Mouse (Mus musculus): ENCODE results near the gene Slc37a1. TPM values are rescaled to one million over a fixed set of nuclear protein-coding genes. Genes with fewer than 3 reads are reported as not detected.

The Slc37a1 gene
- polyA plus RNA-seq, 1 experiment from 2014 or later: 16.5 TPM

GRCm38 (mm10) chr17:31309281-31309793 lies 22.7 kb downstream of the Slc37a1 start:
- no peak overlapping the region for H3K27ac ChIP-seq (ENCODE audit: low read depth, low read length)
- H3K4me3 ChIP-seq (ENCODE audit: low read depth, low read length): no peak overlapping the region
- H3K4me1 ChIP-seq (replicated peaks; ENCODE audit: control insufficient read depth, insufficient read depth, low read length): peaks cover 9% of the 10 kb centered on the region
- H3K9me3 ChIP-seq (ENCODE audit: control insufficient read depth): no peaks in the 10 kb centered on the region
- no peak overlapping the region for H3K4me2 ChIP-seq (replicated peaks; ENCODE audit: low read depth)
- TF ChIP-seq CTCF (IDR thresholded peaks at IDR 0.05; ENCODE audit: low read depth): peak; percentile 25; the same call in 1 of the 2 replicates
- peaks cover 3% of the 10 kb centered on the region for H3K36me3 ChIP-seq (ENCODE audit: control insufficient read depth, insufficient read depth)
- no peaks in the 10 kb centered on the region for H3K27me3 ChIP-seq (replicated peaks; ENCODE audit: control insufficient read depth, insufficient read depth, low read length)
- WGBS: 52% methylated on average over 6 of the region's 6 CpGs
- no peak for ATAC-seq
- H3K9ac ChIP-seq (ENCODE audit: low read depth, low read length): no peak overlapping the region

GRCm38 (mm10) chr17:31311047-31311446 lies 24.5 kb downstream of the Slc37a1 start:
- no peak overlapping the region for H3K4me2 ChIP-seq (replicated peaks; ENCODE audit: low read depth)
- H3K36me3 ChIP-seq (ENCODE audit: control insufficient read depth, insufficient read depth): peaks cover 5% of the 10 kb centered on the region; the same call in 1 of the 2 replicates
- no peak overlapping the region for H3K4me3 ChIP-seq (ENCODE audit: low read depth, low read length)
- TF ChIP-seq CTCF (IDR thresholded peaks at IDR 0.05; ENCODE audit: low read depth): no peak
- WGBS: 71% methylated on average over 9 of the region's 9 CpGs
- H3K9me3 ChIP-seq (ENCODE audit: control insufficient read depth): no peaks in the 10 kb centered on the region
- H3K4me1 ChIP-seq (replicated peaks; ENCODE audit: control insufficient read depth, insufficient read depth, low read length): peaks cover 5% of the 10 kb centered on the region; the same call in 1 of the 2 replicates
- H3K27ac ChIP-seq (ENCODE audit: low read depth, low read length): no peak overlapping the region
- no peak overlapping the region for H3K9ac ChIP-seq (ENCODE audit: low read depth, low read length)
- no peaks in the 10 kb centered on the region for H3K27me3 ChIP-seq (replicated peaks; ENCODE audit: control insufficient read depth, insufficient read depth, low read length)
- ATAC-seq: no peak

- peaks cover 10% of the 10 kb centered on the region; the same call in 1 of the 2 replicates for H3K36me3 ChIP-seq (ENCODE audit: control insufficient read depth, insufficient read depth)
- peaks cover 5% of the 10 kb centered on the region; the same call in 1 of the 2 replicates for H3K4me1 ChIP-seq (replicated peaks; ENCODE audit: control insufficient read depth, insufficient read depth, low read length)
- H3K4me2 ChIP-seq (replicated peaks; ENCODE audit: low read depth): no peak overlapping the region
- H3K9me3 ChIP-seq (ENCODE audit: control insufficient read depth): no peaks in the 10 kb centered on the region
- peak; percentile 22; the same call in 1 of the 2 replicates for ATAC-seq
- H3K27me3 ChIP-seq (replicated peaks; ENCODE audit: control insufficient read depth, insufficient read depth, low read length): no peaks in the 10 kb centered on the region
- WGBS: 77% methylated on average over 10 of the region's 10 CpGs
- H3K9ac ChIP-seq (ENCODE audit: low read depth, low read length): no peak overlapping the region
- no peak overlapping the region for H3K27ac ChIP-seq (ENCODE audit: low read depth, low read length)
- H3K4me3 ChIP-seq (ENCODE audit: low read depth, low read length): no peak overlapping the region
- TF ChIP-seq CTCF (IDR thresholded peaks at IDR 0.05; ENCODE audit: low read depth): no peak
Observed at GRCm38 (mm10) chr17:31312648-31313047, 26.1 kb downstream of the Slc37a1 start.

- WGBS: 41% methylated on average over 13 of the region's 13 CpGs
- H3K4me2 ChIP-seq (replicated peaks; ENCODE audit: low read depth): no peak overlapping the region
- no peak overlapping the region for H3K4me3 ChIP-seq (ENCODE audit: low read depth, low read length)
- no peak overlapping the region for H3K27ac ChIP-seq (ENCODE audit: low read depth, low read length)
- peaks cover 10% of the 10 kb centered on the region; the same call in 1 of the 2 replicates for H3K36me3 ChIP-seq (ENCODE audit: control insufficient read depth, insufficient read depth)
- H3K9me3 ChIP-seq (ENCODE audit: control insufficient read depth): no peaks in the 10 kb centered on the region
- TF ChIP-seq CTCF (IDR thresholded peaks at IDR 0.05; ENCODE audit: low read depth): no peak
- H3K27me3 ChIP-seq (replicated peaks; ENCODE audit: control insufficient read depth, insufficient read depth, low read length): no peaks in the 10 kb centered on the region
- no peak for ATAC-seq
- H3K4me1 ChIP-seq (replicated peaks; ENCODE audit: control insufficient read depth, insufficient read depth, low read length): 0 out of 2 replicates have a peak, but pooled peaks cover 5% of the 10 kb centered on the region
- H3K9ac ChIP-seq (ENCODE audit: low read depth, low read length): peak overlapping the region; percentile 31; the same call in 1 of the 2 replicates
Observed at GRCm38 (mm10) chr17:31315046-31315792, 28.6 kb downstream of the Slc37a1 start.

- Histone ChIP-seq H3K36me3 (ENCODE audit: control insufficient read depth, insufficient read depth) (peaks cover 10% of the 10 kb centered on the region; the same call in 1 of the 2 replicates), H3K4me3 (ENCODE audit: low read depth, low read length) (no peak overlapping the region), H3K4me1 (replicated peaks; ENCODE audit: control insufficient read depth, insufficient read depth, low read length) (0 out of 2 replicates have a peak, but pooled peaks cover 5% of the 10 kb centered on the region), H3K9ac (ENCODE audit: low read depth, low read length) (no peak overlapping the region), H3K27me3 (replicated peaks; ENCODE audit: control insufficient read depth, insufficient read depth, low read length) (no peaks in the 10 kb centered on the region), H3K9me3 (ENCODE audit: control insufficient read depth) (no peaks in the 10 kb centered on the region), H3K4me2 (replicated peaks; ENCODE audit: low read depth) (no peak overlapping the region), H3K27ac (ENCODE audit: low read depth, low read length) (no peak overlapping the region)
- ATAC-seq: no peak
- WGBS: 61% methylated on average over 6 of the region's 6 CpGs
- TF ChIP-seq CTCF (IDR thresholded peaks at IDR 0.05; ENCODE audit: low read depth): no peak
Observed at GRCm38 (mm10) chr17:31315993-31316392, 29.4 kb downstream of the Slc37a1 start.

GRCm38 (mm10) chr17:31316998-31317397 lies 30.4 kb downstream of the Slc37a1 start:
- H3K9ac ChIP-seq (ENCODE audit: low read depth, low read length): no peak overlapping the region
- H3K9me3 ChIP-seq (ENCODE audit: control insufficient read depth): no peaks in the 10 kb centered on the region
- no peak overlapping the region for H3K4me3 ChIP-seq (ENCODE audit: low read depth, low read length)
- H3K4me1 ChIP-seq (replicated peaks; ENCODE audit: control insufficient read depth, insufficient read depth, low read length): 0 out of 2 replicates have a peak, but pooled peaks cover 8% of the 10 kb centered on the region
- H3K27ac ChIP-seq (ENCODE audit: low read depth, low read length): peak overlapping the region; percentile 15; the same call in 1 of the 2 replicates
- H3K27me3 ChIP-seq (replicated peaks; ENCODE audit: control insufficient read depth, insufficient read depth, low read length): no peaks in the 10 kb centered on the region
- 44% methylated on average over 3 of the region's 3 CpGs for WGBS
- peaks cover 10% of the 10 kb centered on the region; the same call in 1 of the 2 replicates for H3K36me3 ChIP-seq (ENCODE audit: control insufficient read depth, insufficient read depth)
- no peak for ATAC-seq
- no peak overlapping the region for H3K4me2 ChIP-seq (replicated peaks; ENCODE audit: low read depth)
- TF ChIP-seq CTCF (IDR thresholded peaks at IDR 0.05; ENCODE audit: low read depth): no peak

Data from intestine, postnatal 0 days (tissue).